Mouse (Mus musculus): ENCODE data around the gene Kif18b. TPM values are rescaled to one million over a fixed set of nuclear protein-coding genes. Genes with fewer than 3 reads are reported as not detected.
A peak's percentile ranks its signal among the peaks of the same experiment; 100 is the strongest.

The Kif18b gene
- polyA plus RNA-seq, 1 experiment: 7.0 TPM

- Histone ChIP-seq H3K27me3 (ENCODE audit: control insufficient read depth, insufficient read depth, low read length) (no peaks in the 10 kb centered on the region; the same call in 1 of the 2 replicates), H3K36me3 (ENCODE audit: control insufficient read depth, insufficient read depth, low read length) (no peaks in the 10 kb centered on the region), H3K27ac (ENCODE audit: insufficient read depth, low read length) (no peak overlapping the region), H3K4me3 (ENCODE audit: extremely low read depth, insufficient read depth, insufficient read length) (no peak overlapping the region), H3K4me1 (ENCODE audit: control insufficient read depth, insufficient read depth, insufficient read length) (no peaks in the 10 kb centered on the region)
- no peak for DNase-seq (ENCODE audit: low read depth in 1 of 2, low spot score in 2 of 2)
- no peak for TF ChIP-seq CTCF (IDR thresholded peaks at IDR 0.05; ENCODE audit: extremely low read depth, insufficient read depth, insufficient read length, insufficient replicate concordance)
- no peak for TF ChIP-seq POLR2A (IDR thresholded peaks at IDR 0.05; ENCODE audit: low read depth, low read length)
- WGBS: 87% methylated on average over 3 of the region's 3 CpGs
Measured at GRCm38 (mm10) chr11:102937529-102938182, 12.7 kb upstream of the Kif18b start.

- Histone ChIP-seq H3K27me3 (ENCODE audit: control insufficient read depth, insufficient read depth, low read length) (no peaks in the 10 kb centered on the region; the same call in 1 of the 2 replicates), H3K4me3 (ENCODE audit: extremely low read depth, insufficient read depth, insufficient read length) (no peak overlapping the region), H3K4me1 (ENCODE audit: control insufficient read depth, insufficient read depth, insufficient read length) (no peaks in the 10 kb centered on the region), H3K36me3 (ENCODE audit: control insufficient read depth, insufficient read depth, low read length) (no peaks in the 10 kb centered on the region), H3K27ac (ENCODE audit: insufficient read depth, low read length) (no peak overlapping the region)
- DNase-seq (ENCODE audit: low read depth in 1 of 2, low spot score in 2 of 2): no peak
- 59% methylated on average over 4 of the region's 4 CpGs for WGBS
- TF ChIP-seq POLR2A (IDR thresholded peaks at IDR 0.05; ENCODE audit: low read depth, low read length): no peak
- no peak for TF ChIP-seq CTCF (IDR thresholded peaks at IDR 0.05; ENCODE audit: extremely low read depth, insufficient read depth, insufficient read length, insufficient replicate concordance)
Measured at GRCm38 (mm10) chr11:102936272-102936671, 11.3 kb upstream of the Kif18b start.

- Histone ChIP-seq H3K27ac (ENCODE audit: insufficient read depth, low read length) (no peak overlapping the region), H3K4me1 (ENCODE audit: control insufficient read depth, insufficient read depth, insufficient read length) (no peaks in the 10 kb centered on the region), H3K36me3 (ENCODE audit: control insufficient read depth, insufficient read depth, low read length) (no peaks in the 10 kb centered on the region), H3K27me3 (ENCODE audit: control insufficient read depth, insufficient read depth, low read length) (no peaks in the 10 kb centered on the region), H3K4me3 (ENCODE audit: extremely low read depth, insufficient read depth, insufficient read length) (no peak overlapping the region)
- DNase-seq (ENCODE audit: low read depth in 1 of 2, low spot score in 2 of 2): no peak
- TF ChIP-seq CTCF (IDR thresholded peaks at IDR 0.05; ENCODE audit: extremely low read depth, insufficient read depth, insufficient read length, insufficient replicate concordance) (no peak), POLR2A (IDR thresholded peaks at IDR 0.05; ENCODE audit: low read depth, low read length) (no peak)
- 34% methylated on average over 10 of the region's 10 CpGs for WGBS
Measured at GRCm38 (mm10) chr11:102930672-102931071, 5.7 kb upstream of the Kif18b start.

- 4% methylated on average over 10 of the region's 10 CpGs for WGBS
- Histone ChIP-seq H3K27me3 (ENCODE audit: control insufficient read depth, insufficient read depth, low read length) (no peaks in the 10 kb centered on the region), H3K4me3 (ENCODE audit: extremely low read depth, insufficient read depth, insufficient read length) (peak overlapping the region; percentile 54), H3K4me1 (ENCODE audit: control insufficient read depth, insufficient read depth, insufficient read length) (peaks cover 2% of the 10 kb centered on the region; the same call in 1 of the 2 replicates), H3K36me3 (ENCODE audit: control insufficient read depth, insufficient read depth, low read length) (no peaks in the 10 kb centered on the region), H3K27ac (ENCODE audit: insufficient read depth, low read length) (peak overlapping the region; percentile 42)
- DNase-seq (ENCODE audit: low read depth in 1 of 2, low spot score in 2 of 2): peak; percentile 14 to 42
- TF ChIP-seq CTCF (IDR thresholded peaks at IDR 0.05; ENCODE audit: extremely low read depth, insufficient read depth, insufficient read length, insufficient replicate concordance): no peak
- no peak for TF ChIP-seq POLR2A (IDR thresholded peaks at IDR 0.05; ENCODE audit: low read depth, low read length)
Measured at GRCm38 (mm10) chr11:102925351-102925717, 410 bp upstream of the Kif18b start.

DNA sequence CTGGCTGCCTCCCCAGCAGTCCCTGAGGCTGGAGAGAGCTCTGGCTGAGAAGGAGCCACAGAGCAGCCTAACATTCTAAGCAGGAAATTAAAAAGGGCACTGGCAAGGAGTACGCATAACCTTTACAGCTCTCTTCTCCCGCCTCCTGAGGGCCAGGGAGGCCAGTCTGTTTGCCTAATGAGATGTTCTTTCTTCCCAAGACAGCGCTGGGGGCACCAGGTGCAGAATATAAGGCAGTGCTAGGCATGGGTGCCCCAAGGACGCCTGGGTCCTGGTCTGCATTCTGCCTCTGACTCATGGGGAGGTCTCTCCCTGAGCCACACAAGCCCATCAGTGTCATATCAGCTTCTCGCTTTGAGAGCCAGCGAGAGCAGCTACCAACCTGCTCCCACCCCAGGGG is 3.4 kb downstream of the Kif18b start:
- Histone ChIP-seq H3K4me1 (ENCODE audit: control insufficient read depth, insufficient read depth, insufficient read length) (peaks cover 2% of the 10 kb centered on the region; the same call in 1 of the 2 replicates), H3K27ac (ENCODE audit: insufficient read depth, low read length) (no peak overlapping the region), H3K4me3 (ENCODE audit: extremely low read depth, insufficient read depth, insufficient read length) (no peak overlapping the region), H3K36me3 (ENCODE audit: control insufficient read depth, insufficient read depth, low read length) (no peaks in the 10 kb centered on the region), H3K27me3 (ENCODE audit: control insufficient read depth, insufficient read depth, low read length) (no peaks in the 10 kb centered on the region)
- TF ChIP-seq POLR2A (IDR thresholded peaks at IDR 0.05; ENCODE audit: low read depth, low read length) (no peak), CTCF (IDR thresholded peaks at IDR 0.05; ENCODE audit: extremely low read depth, insufficient read depth, insufficient read length, insufficient replicate concordance) (no peak)
- no peak for DNase-seq (ENCODE audit: low read depth in 1 of 2, low spot score in 2 of 2)
- 94% methylated on average over 6 of the region's 6 CpGs for WGBS

DNA sequence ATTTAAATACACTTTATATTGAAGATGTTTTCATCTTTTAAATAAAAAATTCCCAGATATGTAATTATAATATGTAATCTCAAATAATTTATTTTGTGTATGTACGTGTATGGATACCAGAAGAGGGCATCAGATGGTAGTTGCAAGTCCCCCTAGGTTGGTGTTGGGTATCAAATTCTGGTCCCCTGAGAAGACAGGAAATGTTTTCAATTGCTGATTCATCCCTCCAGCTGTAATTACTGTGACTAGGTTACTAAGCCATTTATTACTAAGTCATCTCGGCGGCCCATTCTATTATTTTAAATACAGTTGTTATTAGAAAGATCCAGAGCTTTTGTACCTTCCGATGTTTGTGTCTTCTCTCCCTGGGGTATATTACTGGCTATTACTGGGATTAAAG is 6.8 kb downstream of the Kif18b start:
- H3K27me3 ChIP-seq (ENCODE audit: control insufficient read depth, insufficient read depth, low read length): no peaks in the 10 kb centered on the region
- TF ChIP-seq POLR2A (IDR thresholded peaks at IDR 0.05; ENCODE audit: low read depth, low read length) (no peak), CTCF (IDR thresholded peaks at IDR 0.05; ENCODE audit: extremely low read depth, insufficient read depth, insufficient read length, insufficient replicate concordance) (no peak)
- no peaks in the 10 kb centered on the region for H3K36me3 ChIP-seq (ENCODE audit: control insufficient read depth, insufficient read depth, low read length)
- 75% methylated on average over 4 of the region's 4 CpGs for WGBS
- H3K27ac ChIP-seq (ENCODE audit: insufficient read depth, low read length): no peak overlapping the region
- no peaks in the 10 kb centered on the region for H3K4me1 ChIP-seq (ENCODE audit: control insufficient read depth, insufficient read depth, insufficient read length)
- no peak overlapping the region for H3K4me3 ChIP-seq (ENCODE audit: extremely low read depth, insufficient read depth, insufficient read length)
- no peak for DNase-seq (ENCODE audit: low read depth in 1 of 2, low spot score in 2 of 2)

GRCm38 (mm10) chr11:102915380-102915779 is 9.5 kb downstream of the Kif18b start:
- no peaks in the 10 kb centered on the region; the same call in 1 of the 2 replicates for H3K36me3 ChIP-seq (ENCODE audit: control insufficient read depth, insufficient read depth, low read length)
- WGBS: 96% methylated on average over 9 of the region's 9 CpGs
- TF ChIP-seq POLR2A (IDR thresholded peaks at IDR 0.05; ENCODE audit: low read depth, low read length): no peak
- no peak for TF ChIP-seq CTCF (IDR thresholded peaks at IDR 0.05; ENCODE audit: extremely low read depth, insufficient read depth, insufficient read length, insufficient replicate concordance)
- H3K27me3 ChIP-seq (ENCODE audit: control insufficient read depth, insufficient read depth, low read length): no peaks in the 10 kb centered on the region
- no peak for DNase-seq (ENCODE audit: low read depth in 1 of 2, low spot score in 2 of 2)
- H3K4me3 ChIP-seq (ENCODE audit: extremely low read depth, insufficient read depth, insufficient read length): no peak overlapping the region
- no peaks in the 10 kb centered on the region for H3K4me1 ChIP-seq (ENCODE audit: control insufficient read depth, insufficient read depth, insufficient read length)
- H3K27ac ChIP-seq (ENCODE audit: insufficient read depth, low read length): no peak overlapping the region
